Mouse (Mus musculus) lung, embryonic 15.5 days (tissue): ENCODE results near the gene Hal. TPM values are rescaled to one million over a fixed set of nuclear protein-coding genes. Genes with fewer than 3 reads are reported as not detected.
"Not testable (repeated sequence)": the region's sequence is repeated elsewhere in the genome, so short reads cannot be mapped to it uniquely, and the experiment has no call there.

Experiments
- ATAC-seq: fragments of 200-750 bp; cut with Nextera tagmentation; 2 replicates; pipeline ENCODE4 v1.8.0; 2017; ENCODE audit warnings: moderate number of reproducible peaks, borderline replicate concordance; ENCODE audit not compliant: low FRiP score, low TSS enrichment; ENCODE audit errors: extremely low read depth
- H3K27ac ChIP-seq: fragments of 300-500 bp; sonication (generic); 2 replicates; pipeline ENCODE4 v1.5.1; 2015; ENCODE audit warnings: moderate library complexity, mild to moderate bottlenecking, inconsistent platforms
- H3K27me3 ChIP-seq: fragments of 300-500 bp; sonication (generic); 2 replicates; pipeline ENCODE4 v1.6.1; 2015; ENCODE audit warnings: inconsistent platforms
- H3K36me3 ChIP-seq: fragments of 300-500 bp; sonication (generic); 2 replicates; pipeline ENCODE4 v1.6.1; 2015; ENCODE audit warnings: inconsistent platforms
- H3K4me1 ChIP-seq: fragments of 300-500 bp; sonication (generic); 2 replicates; pipeline ENCODE4 v1.6.1; 2015; ENCODE audit warnings: inconsistent platforms
- H3K4me2 ChIP-seq: fragments of 300-500 bp; sonication (generic); 2 replicates; pipeline ENCODE4 v1.6.1; 2015; ENCODE audit warnings: inconsistent platforms, mild to moderate bottlenecking, moderate library complexity
- H3K4me3 ChIP-seq: fragments of 300-500 bp; sonication (generic); 2 replicates; pipeline ENCODE4 v1.5.1; 2015; ENCODE audit warnings: mild to moderate bottlenecking, inconsistent platforms
- H3K9ac ChIP-seq: fragments of 300-500 bp; sonication (generic); 2 replicates; pipeline ENCODE4 v1.6.1; 2015; ENCODE audit warnings: inconsistent platforms
- H3K9me3 ChIP-seq: fragments of 300-500 bp; sonication (generic); 2 replicates; pipeline ENCODE4 v1.6.1; 2016; ENCODE audit warnings: inconsistent platforms
- WGBS: fragments of 180-500 bp; shearing (Covaris S2); methylation state at CpG from one replicate; pipeline ENCODE4 v1.1.7; 2015; 5-methylcytosine and 5-hydroxymethylcytosine counted together
- polyA plus RNA-seq: library from polyadenylated mRNA; unstranded; fragments of >200 nt; fragmentation: Nextera tagmentation; extraction: Ambion mirVana; gene quantifications from 2 replicates; pipeline ENCODE4 v1.2.1, GENCODE M21; 2015

Hal gene
- polyA plus RNA-seq, 1 experiment from 2014 or later, result not detected

- H3K9me3 ChIP-seq, result no peaks in the 10 kb centered on the region
- ATAC-seq, result no peak
- no peak overlapping the region for H3K27ac ChIP-seq
- H3K27me3 ChIP-seq, result no peaks in the 10 kb centered on the region
- no peak overlapping the region for H3K9ac ChIP-seq
- 48% methylated on average over 6 of the region's 6 CpGs for WGBS
- no peaks in the 10 kb centered on the region for H3K36me3 ChIP-seq
- peaks cover 11% of the 10 kb centered on the region for H3K4me1 ChIP-seq
- no peak overlapping the region for H3K4me3 ChIP-seq
- H3K4me2 ChIP-seq, result no peak overlapping the region
Observed at GRCm38 (mm10) chr10:93543176-93543575, 54.6 kb downstream of the Hal start.

DNA sequence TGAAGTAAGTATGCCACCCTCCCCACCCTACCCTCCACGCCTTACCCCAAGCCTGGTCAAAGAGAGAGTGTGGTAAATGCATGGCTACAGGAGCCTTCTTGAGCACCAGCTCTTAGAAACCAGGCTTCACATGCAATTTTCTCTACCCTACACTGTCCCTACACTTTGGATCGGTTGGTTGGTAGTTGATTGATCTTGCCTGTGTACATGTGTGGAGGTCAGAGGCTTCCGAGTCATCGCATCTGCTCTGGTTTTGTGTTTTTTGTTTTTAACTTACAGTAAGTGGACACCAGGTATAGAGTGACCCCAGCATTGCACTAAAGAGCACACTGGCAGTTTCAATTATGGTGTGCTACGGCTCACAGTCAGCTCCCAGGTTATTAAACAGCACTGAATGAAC, 55.6 kb downstream of the Hal start:
- no peaks in the 10 kb centered on the region for H3K9me3 ChIP-seq
- 60% methylated on average over 5 of the region's 5 CpGs for WGBS
- no peak overlapping the region for H3K4me2 ChIP-seq
- ATAC-seq, result no peak
- H3K4me3 ChIP-seq, result no peak overlapping the region
- peaks cover 11% of the 10 kb centered on the region for H3K4me1 ChIP-seq
- H3K27ac ChIP-seq, result no peak overlapping the region
- no peaks in the 10 kb centered on the region for H3K27me3 ChIP-seq
- no peaks in the 10 kb centered on the region for H3K36me3 ChIP-seq
- H3K9ac ChIP-seq, result no peak overlapping the region

DNA sequence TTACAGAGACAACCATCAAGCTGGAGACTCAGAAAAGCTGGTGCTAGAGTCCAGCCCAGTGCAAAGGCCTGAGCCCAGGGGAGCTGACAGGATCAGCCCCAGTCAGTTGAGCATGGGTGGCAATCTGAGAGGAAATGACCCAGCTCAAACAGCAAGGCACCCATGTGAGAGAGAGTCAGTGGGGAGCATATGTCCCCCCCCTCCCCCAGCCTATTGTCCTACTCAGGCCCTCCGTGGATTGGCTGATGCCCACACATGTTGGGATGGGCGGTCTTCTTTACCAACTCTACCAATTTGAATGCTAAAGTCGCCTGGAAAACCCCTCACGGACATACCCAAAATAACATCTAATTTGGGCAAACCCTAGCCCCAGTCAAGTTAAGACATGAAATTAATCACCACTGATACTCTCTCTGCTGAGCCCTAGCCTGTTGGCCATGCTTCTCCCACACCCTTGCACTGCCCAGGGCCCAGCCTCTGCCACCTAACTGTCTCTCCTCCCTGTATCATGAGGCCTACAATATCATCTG, 59.2 kb downstream of the Hal start:
- WGBS, result 95% methylated on average over 4 of the region's 4 CpGs
- no peaks in the 10 kb centered on the region for H3K4me1 ChIP-seq
- H3K9ac ChIP-seq, result no peak overlapping the region
- H3K27ac ChIP-seq, result no peak overlapping the region
- ATAC-seq, result no peak
- H3K9me3 ChIP-seq, result no peaks in the 10 kb centered on the region
- no peak overlapping the region for H3K4me3 ChIP-seq
- no peaks in the 10 kb centered on the region for H3K36me3 ChIP-seq
- H3K27me3 ChIP-seq, result no peaks in the 10 kb centered on the region
- no peak overlapping the region for H3K4me2 ChIP-seq

GRCm38 (mm10) chr10:93548991-93549390, 60.4 kb downstream of the Hal start:
- Histone ChIP-seq H3K9me3 (no peaks in the 10 kb centered on the region), H3K9ac (no peak overlapping the region), H3K4me1 (no peaks in the 10 kb centered on the region), H3K4me2 (no peak overlapping the region), H3K27ac (no peak overlapping the region), H3K4me3 (no peak overlapping the region), H3K27me3 (no peaks in the 10 kb centered on the region), H3K36me3 (no peaks in the 10 kb centered on the region)
- WGBS, result 10% methylated on average over 7 of the region's 7 CpGs
- no peak for ATAC-seq

GRCm38 (mm10) chr10:93549821-93550220, 61.3 kb downstream of the Hal start:
- Histone ChIP-seq H3K36me3 (no peaks in the 10 kb centered on the region), H3K4me1 (no peaks in the 10 kb centered on the region), H3K27ac (no peak overlapping the region), H3K4me3 (no peak overlapping the region), H3K9me3 (no peaks in the 10 kb centered on the region), H3K4me2 (no peak overlapping the region), H3K9ac (no peak overlapping the region), H3K27me3 (no peaks in the 10 kb centered on the region)
- 51% methylated on average over 10 of the region's 10 CpGs for WGBS
- no peak for ATAC-seq

- Histone ChIP-seq H3K36me3 (no peaks in the 10 kb centered on the region), H3K27me3 (no peaks in the 10 kb centered on the region), H3K4me2 (no peak overlapping the region), H3K9ac (no peak overlapping the region), H3K27ac (no peak overlapping the region), H3K9me3 (no peaks in the 10 kb centered on the region), H3K4me3 (no peak overlapping the region), H3K4me1 (no peaks in the 10 kb centered on the region)
- no peak for ATAC-seq
- 71% methylated on average over 8 of the region's 8 CpGs for WGBS
Observed at GRCm38 (mm10) chr10:93552596-93552995, 64.0 kb downstream of the Hal start.

- H3K4me3 ChIP-seq, ATAC-seq: not testable (repeated sequence)
- WGBS, result 65% methylated on average over 2 of the region's 2 CpGs
Observed at GRCm38 (mm10) chr10:93557971-93558370, 69.4 kb downstream of the Hal start.

GRCm38 (mm10) chr10:93559786-93560185, 71.2 kb downstream of the Hal start:
- H3K4me1 ChIP-seq, result no peaks in the 10 kb centered on the region
- WGBS, result 52% methylated on average over 9 of the region's 9 CpGs
- H3K9me3 ChIP-seq, result no peaks in the 10 kb centered on the region
- H3K27ac ChIP-seq, result no peak overlapping the region
- no peak overlapping the region for H3K9ac ChIP-seq
- H3K4me3 ChIP-seq, result no peak overlapping the region
- H3K27me3 ChIP-seq, result no peaks in the 10 kb centered on the region
- no peak overlapping the region for H3K4me2 ChIP-seq
- no peaks in the 10 kb centered on the region for H3K36me3 ChIP-seq
- ATAC-seq, result peak; percentile 31; the same call in 1 of the 2 replicates

More at GRCm38 (mm10) chr10:93557971-93558370, 69.4 kb downstream of the Hal start:
- H3K36me3 ChIP-seq, H3K4me2 ChIP-seq, H3K27me3 ChIP-seq, H3K27ac ChIP-seq, H3K9me3 ChIP-seq, H3K9ac ChIP-seq, H3K4me1 ChIP-seq: not testable (repeated sequence)

DNA sequence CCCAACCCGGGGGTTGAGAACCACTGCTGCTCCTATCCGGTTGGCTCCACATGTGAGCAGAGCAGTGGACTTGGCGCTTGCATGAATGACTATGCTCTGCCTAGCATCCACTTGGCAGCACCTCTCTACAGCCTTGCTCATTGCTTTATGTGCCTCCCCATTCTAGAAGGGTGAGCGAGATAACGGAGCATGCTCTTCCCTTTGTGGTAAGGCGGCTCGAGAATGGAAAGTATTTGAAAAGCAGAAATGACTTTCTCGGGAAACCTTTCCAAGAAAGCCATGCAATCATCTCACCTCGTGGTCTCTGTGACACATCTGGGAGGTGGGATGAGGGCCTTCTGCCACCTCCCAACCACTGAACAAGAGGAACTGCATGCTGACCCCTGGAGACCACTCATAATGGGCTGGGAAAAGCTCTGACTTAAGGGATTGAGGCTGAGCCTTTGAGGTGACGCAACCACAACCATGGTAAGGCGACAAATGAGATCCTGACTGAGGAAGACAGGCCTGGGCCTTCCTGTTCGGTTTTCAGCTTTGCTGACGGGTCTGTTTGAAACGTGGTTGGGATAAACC, 76.0 kb downstream of the Hal start:
- Histone ChIP-seq H3K36me3 (no peaks in the 10 kb centered on the region), H3K27me3 (no peaks in the 10 kb centered on the region), H3K27ac (no peak overlapping the region), H3K4me1 (no peaks in the 10 kb centered on the region), H3K4me2 (no peak overlapping the region), H3K9ac (no peak overlapping the region), H3K4me3 (no peak overlapping the region), H3K9me3 (no peaks in the 10 kb centered on the region)
- no peak for ATAC-seq
- WGBS, result 78% methylated on average over 14 of the region's 14 CpGs

DNA sequence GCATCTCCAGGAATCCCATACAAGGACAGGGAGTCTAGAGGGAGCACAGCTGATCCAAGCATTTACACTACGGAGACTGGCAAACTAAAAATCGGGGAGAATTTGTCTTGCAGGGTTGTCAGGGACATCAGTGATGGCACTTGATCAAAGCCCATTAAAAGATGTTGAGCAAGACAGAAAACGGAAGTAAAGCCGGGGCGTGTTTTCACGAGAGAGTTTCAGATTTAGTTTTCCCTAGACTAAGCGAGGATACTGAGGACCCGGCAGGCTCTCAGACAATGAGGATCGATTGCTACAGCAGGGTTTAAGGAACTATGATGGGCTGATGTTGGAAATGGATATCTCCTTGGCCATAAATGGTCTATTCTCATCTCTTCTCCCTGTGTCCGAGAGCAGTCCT, 78.5 kb downstream of the Hal start:
- Histone ChIP-seq H3K27me3 (no peaks in the 10 kb centered on the region), H3K9me3 (no peaks in the 10 kb centered on the region), H3K4me2 (no peak overlapping the region), H3K27ac (no peak overlapping the region), H3K9ac (no peak overlapping the region), H3K4me1 (no peaks in the 10 kb centered on the region), H3K4me3 (no peak overlapping the region), H3K36me3 (no peaks in the 10 kb centered on the region)
- WGBS, result 69% methylated on average over 10 of the region's 10 CpGs
- no peak for ATAC-seq

- no peaks in the 10 kb centered on the region for H3K4me1 ChIP-seq
- WGBS, result 80% methylated on average over 11 of the region's 11 CpGs
- no peak overlapping the region for H3K9ac ChIP-seq
- no peak for ATAC-seq
- H3K4me2 ChIP-seq, result no peak overlapping the region
- H3K4me3 ChIP-seq, result no peak overlapping the region
- no peak overlapping the region for H3K27ac ChIP-seq
- no peaks in the 10 kb centered on the region for H3K9me3 ChIP-seq
- H3K27me3 ChIP-seq, result no peaks in the 10 kb centered on the region
- H3K36me3 ChIP-seq, result no peaks in the 10 kb centered on the region
Observed at GRCm38 (mm10) chr10:93567841-93568566, 79.4 kb downstream of the Hal start.

DNA sequence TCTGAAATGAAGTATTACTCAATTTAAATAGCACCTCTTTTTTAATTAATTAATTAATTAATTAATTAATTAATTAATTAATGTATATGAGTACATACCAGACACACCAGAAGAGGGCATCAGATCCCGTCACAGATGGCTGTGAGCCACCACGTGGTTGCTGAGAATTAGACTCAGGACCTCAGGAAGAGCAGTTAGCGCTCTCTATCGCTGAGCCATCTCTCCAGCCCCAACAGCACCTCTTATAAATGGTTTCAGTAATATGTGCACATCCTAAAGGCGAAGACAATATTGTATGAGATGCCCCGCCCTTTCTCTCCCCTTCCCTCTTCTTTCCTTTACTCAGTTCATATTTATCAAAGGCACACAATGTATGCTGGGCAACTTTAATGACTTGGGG, 80.1 kb downstream of the Hal start:
- no peaks in the 10 kb centered on the region for H3K9me3 ChIP-seq
- H3K4me3 ChIP-seq, result no peak overlapping the region
- H3K4me1 ChIP-seq, result no peaks in the 10 kb centered on the region
- no peaks in the 10 kb centered on the region for H3K27me3 ChIP-seq
- no peak overlapping the region for H3K27ac ChIP-seq
- no peak for ATAC-seq
- H3K9ac ChIP-seq, result no peak overlapping the region
- H3K36me3 ChIP-seq, result no peaks in the 10 kb centered on the region
- WGBS, result 82% methylated on average over 6 of the region's 6 CpGs
- H3K4me2 ChIP-seq, result no peak overlapping the region
